Mouse (Mus musculus) MEL (cell line): Measurements from ENCODE around the gene Qsox2. TPM values are rescaled to one million over a fixed set of nuclear protein-coding genes. Genes with fewer than 3 reads are reported as not detected.

Experiments used
- DNase-seq: peaks from one replicate; pipeline ENCODE4 v3.0.0; 2011; ENCODE audit warnings: low read depth, low spot score
- H3K27ac ChIP-seq: 2 replicates; pipeline ENCODE4 v1.5.1; 2012; ENCODE audit warnings: low read depth, mild to moderate bottlenecking, control low read depth, low read length, moderate library complexity; ENCODE audit not compliant: control insufficient read depth
- H3K27me3 ChIP-seq, 2 experiments: fragments of 150-350 bp in 1 of 2; sonication (generic) in 1 of 2; 2 replicates each; pipeline ENCODE4 v1.6.1; 2012; ENCODE audit warnings: low read length in 2 of 2, mild to moderate bottlenecking in 2 of 2, improper control_type of control experiment in 1 of 2, moderate library complexity in 1 of 2; ENCODE audit not compliant: insufficient read depth in 2 of 2, control insufficient read depth in 1 of 2
- H3K36me3 ChIP-seq, 2 experiments: 2 replicates each; pipeline ENCODE4 v1.6.1; 2012 to 2014; ENCODE audit warnings: low read length in 2 of 2, improper control_type of control experiment in 1 of 2, inconsistent platforms in 1 of 2, mild to moderate bottlenecking in 1 of 2; ENCODE audit not compliant: insufficient read depth in 2 of 2, control insufficient read depth in 1 of 2
- H3K4me1 ChIP-seq, 2 experiments: fragments of 150-350 bp in 1 of 2; sonication (generic) in 1 of 2; 2 replicates each; pipeline ENCODE4 v1.6.1; 2012; ENCODE audit warnings: low read length in 2 of 2, improper control_type of control experiment in 1 of 2, mild to moderate bottlenecking in 1 of 2; ENCODE audit not compliant: insufficient read depth in 2 of 2, control insufficient read depth in 1 of 2
- H3K4me3 ChIP-seq, 2 experiments: fragments of 150-350 bp in 1 of 2; sonication (generic) in 1 of 2; 2 replicates each; pipeline ENCODE4 v1.5.1; 2012; ENCODE audit warnings: low read depth in 2 of 2, low read length in 2 of 2, mild to moderate bottlenecking in 2 of 2, moderate library complexity in 2 of 2, control low read depth in 1 of 2, improper control_type of control experiment in 1 of 2; ENCODE audit not compliant: control insufficient read depth in 1 of 2, insufficient read depth in 1 of 2
- H3K79me2 ChIP-seq: 2 replicates; pipeline ENCODE4 v1.6.1; 2012; ENCODE audit warnings: mild to moderate bottlenecking, low read length, moderate library complexity; ENCODE audit not compliant: control insufficient read depth, poor library complexity, insufficient read depth
- H3K9ac ChIP-seq: 2 replicates; pipeline ENCODE4 v1.6.1; 2012; ENCODE audit warnings: low read depth, mild to moderate bottlenecking, control low read depth, low read length, moderate library complexity; ENCODE audit not compliant: control insufficient read depth, poor library complexity, severe bottlenecking
- H3K9me3 ChIP-seq: fragments of 150-350 bp; sonication (generic); replicated peaks from 2 replicates; pipeline ENCODE4 v1.6.1; 2012; ENCODE audit warnings: mild to moderate bottlenecking, low read length, improper control_type of control experiment, moderate library complexity; ENCODE audit not compliant: insufficient read depth
- BHLHE40 ChIP-seq: IDR thresholded peaks from 2 replicates; pipeline ENCODE4 v1.6.1; 2012; ENCODE audit warnings: low read depth, mild to moderate bottlenecking, inconsistent platforms, low read length, improper control_type of control experiment, borderline replicate concordance
- CHD2 ChIP-seq: IDR thresholded peaks from 2 replicates; pipeline ENCODE4 v1.6.1; 2011; ENCODE audit warnings: low read length, improper control_type of control experiment
- CTCF ChIP-seq, 3 experiments: IDR thresholded peaks in 2 of 3; conservative IDR thresholded peaks in 1 of 3; 2 replicates each; pipeline ENCODE4 v1.5.1; 2011 to 2012; ENCODE audit warnings: low read length in 3 of 3, low read depth in 2 of 3, mild to moderate bottlenecking in 2 of 3, improper control_type of control experiment in 1 of 3, inconsistent platforms in 1 of 3, mixed read lengths in 1 of 3, moderate library complexity in 1 of 3; ENCODE audit not compliant: control insufficient read depth in 1 of 3, insufficient read depth in 1 of 3, poor library complexity in 1 of 3, severe bottlenecking in 1 of 3
- E2F4 ChIP-seq: IDR thresholded peaks from 2 replicates; pipeline ENCODE4 v1.6.1; 2011; ENCODE audit warnings: low read depth, low read length, improper control_type of control experiment, borderline replicate concordance
- EP300 ChIP-seq, 2 experiments: IDR thresholded peaks; 2 replicates each; pipeline ENCODE4 v1.6.1; 2011; ENCODE audit warnings: improper control_type of control experiment in 2 of 2, low read length in 2 of 2, low read depth in 1 of 2, mild to moderate bottlenecking in 1 of 2
- GABPA ChIP-seq: IDR thresholded peaks from 2 replicates; pipeline ENCODE4 v1.6.1; 2012; ENCODE audit warnings: low read depth, mild to moderate bottlenecking, inconsistent platforms, low read length, improper control_type of control experiment, moderate library complexity
- GATA1 ChIP-seq: IDR thresholded peaks from 2 replicates; pipeline ENCODE4 v1.6.1; 2011; ENCODE audit warnings: low read depth, low read length, improper control_type of control experiment
- JUND ChIP-seq: IDR thresholded peaks from 2 replicates; pipeline ENCODE4 v1.6.1; 2011; ENCODE audit warnings: low read depth, mild to moderate bottlenecking, improper control_type of control experiment, low read length
- MAX ChIP-seq: IDR thresholded peaks from 2 replicates; pipeline ENCODE4 v1.6.1; 2011; ENCODE audit warnings: low read length, improper control_type of control experiment
- MAZ ChIP-seq: IDR thresholded peaks from 2 replicates; pipeline ENCODE4 v1.6.1; 2012; ENCODE audit warnings: low read depth, mild to moderate bottlenecking, inconsistent platforms, low read length, improper control_type of control experiment
- MEF2A ChIP-seq: IDR thresholded peaks from 2 replicates; pipeline ENCODE4 v1.6.1; 2014; ENCODE audit warnings: low read depth, mild to moderate bottlenecking, inconsistent platforms, low read length, improper control_type of control experiment; ENCODE audit not compliant: poor library complexity, insufficient replicate concordance, severe bottlenecking; ENCODE audit errors: extremely low read depth
- MXI1 ChIP-seq: IDR thresholded peaks from 2 replicates; pipeline ENCODE4 v1.6.1; 2011; ENCODE audit warnings: mild to moderate bottlenecking, low read depth, low read length, improper control_type of control experiment
- NELFE ChIP-seq: IDR thresholded peaks from 2 replicates; pipeline ENCODE4 v1.6.1; 2011; ENCODE audit warnings: low read depth, low read length, improper control_type of control experiment
- POLR2A ChIP-seq, 2 experiments: IDR thresholded peaks; 2 replicates each; pipeline ENCODE4 v1.6.1; 2011 to 2012; ENCODE audit warnings: low read length in 2 of 2, mild to moderate bottlenecking in 2 of 2, control low read depth in 1 of 2, improper control_type of control experiment in 1 of 2, low read depth in 1 of 2, moderate library complexity in 1 of 2; ENCODE audit not compliant: control insufficient read depth in 1 of 2, insufficient read depth in 1 of 2, poor library complexity in 1 of 2
- POLR2AphosphoS2 ChIP-seq: IDR thresholded peaks from 2 replicates; pipeline ENCODE4 v1.6.1; 2011; ENCODE audit warnings: low read length, improper control_type of control experiment
- RAD21 ChIP-seq: IDR thresholded peaks from 2 replicates; pipeline ENCODE4 v1.6.1; 2011; ENCODE audit warnings: mild to moderate bottlenecking, low read depth, low read length, improper control_type of control experiment
- SMC3 ChIP-seq: IDR thresholded peaks from 2 replicates; pipeline ENCODE4 v1.6.1; 2011; ENCODE audit warnings: low read depth, low read length, improper control_type of control experiment
- TBP ChIP-seq: IDR thresholded peaks from 2 replicates; pipeline ENCODE4 v1.8.0; 2011; ENCODE audit warnings: low read depth, low read length, improper control_type of control experiment
- TCF12 ChIP-seq: IDR thresholded peaks from 2 replicates; pipeline ENCODE4 v1.6.1; 2014; ENCODE audit warnings: low read depth, mild to moderate bottlenecking, inconsistent platforms, low read length, improper control_type of control experiment, moderate library complexity
- UBTF ChIP-seq: IDR thresholded peaks from 2 replicates; pipeline ENCODE4 v1.6.1; 2012; ENCODE audit warnings: low read depth, mild to moderate bottlenecking, inconsistent platforms, low read length, improper control_type of control experiment, moderate library complexity, borderline replicate concordance; ENCODE audit not compliant: insufficient read depth
- USF1 ChIP-seq: IDR thresholded peaks from 2 replicates; pipeline ENCODE4 v1.6.1; 2014; ENCODE audit warnings: low read depth, mild to moderate bottlenecking, inconsistent platforms, low read length, improper control_type of control experiment, moderate library complexity
- ZC3H11A ChIP-seq: IDR thresholded peaks from 2 replicates; pipeline ENCODE4 v1.6.1; 2012; ENCODE audit warnings: low read depth, mild to moderate bottlenecking, inconsistent platforms, low read length, improper control_type of control experiment
- ZKSCAN1 ChIP-seq: IDR thresholded peaks from 2 replicates; pipeline ENCODE4 v1.6.1; 2012; ENCODE audit warnings: low read depth, mild to moderate bottlenecking, inconsistent platforms, low read length, improper control_type of control experiment, moderate library complexity
- polyA plus RNA-seq, 2 experiments: library from polyadenylated mRNA; stranded (reverse) in 1 of 2; unstranded in 1 of 2; fragments of >175 nt in 1 of 2; fragments of >200 nt in 1 of 2; gene quantifications; 2 replicates each; pipeline versions ENCODE4 v1.2.1 to v1.2.4; 2012; ENCODE audit warnings: low replicate concordance in 2 of 2, low read depth in 1 of 2; ENCODE audit not compliant: insufficient read length in 2 of 2, insufficient read depth in 1 of 2, missing spikeins in 1 of 2
- total RNA-seq: library from RNA; depleted of rRNA; stranded (reverse); fragments of 300-350 nt; gene quantifications from 2 replicates; pipeline ENCODE4 v1.2.3, GENCODE M21; 2012

Qsox2 gene
- total and polyA plus RNA-seq, 3 experiments, result 12.1 to 17.0 TPM; not detected in 1

DNA sequence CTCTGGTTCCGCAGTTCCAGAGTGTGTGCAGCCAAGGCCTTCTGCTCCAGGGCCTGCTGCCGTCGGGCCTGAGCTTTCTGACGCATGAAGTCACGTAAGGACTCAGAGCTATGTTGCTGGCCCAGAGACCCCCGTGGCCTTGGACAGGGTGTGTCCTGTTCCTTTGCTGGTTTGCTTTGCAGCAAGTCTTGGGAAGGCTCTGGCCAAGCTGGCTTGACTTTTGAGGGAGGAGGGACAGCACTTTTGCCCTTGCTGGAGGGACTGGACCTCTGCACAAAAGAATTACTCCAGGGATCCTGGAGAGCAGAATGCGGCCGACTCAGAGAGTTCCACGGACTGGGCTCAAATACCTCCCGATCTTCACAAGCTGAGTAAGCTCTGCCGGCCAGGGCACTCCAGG, 43.3 kb upstream of the Qsox2 start (continued):
- no peak for TF ChIP-seq EP300 (IDR thresholded peaks at IDR 0.05; ENCODE audit: low read depth in 1 of 2, low read length in 2 of 2)
- TF ChIP-seq, all 39 proteins: peak for 0

DNA sequence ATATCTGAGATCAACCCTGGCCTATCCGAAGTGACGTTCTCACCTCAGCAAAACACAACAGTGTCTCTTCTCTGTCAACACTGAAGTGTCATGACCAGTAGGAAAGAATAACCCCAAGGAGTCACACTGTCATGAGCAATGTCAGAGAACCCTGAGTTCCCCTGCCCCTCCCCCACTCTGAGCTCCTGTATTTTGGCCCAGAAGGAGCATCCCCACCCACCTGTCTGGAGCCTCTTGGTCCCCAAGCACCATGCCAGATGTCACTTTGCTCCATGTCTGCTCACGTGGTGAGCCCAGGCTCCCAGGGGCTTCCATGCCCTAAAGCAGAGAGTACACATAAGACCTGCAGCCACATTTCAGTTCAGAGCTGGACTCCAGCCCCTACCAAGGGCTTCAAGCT, 42.4 kb upstream of the Qsox2 start:
- no peak for DNase-seq
- Histone ChIP-seq H3K9ac (no peak overlapping the region), H3K4me3 (no peak overlapping the region), H3K27me3 (peaks cover 0 to 8% of the 10 kb centered on the region in 2 experiments; a peak in 2 of 4 replicates), H3K79me2 (no peaks in the 10 kb centered on the region), H3K27ac (no peak overlapping the region), H3K9me3 (no peaks in the 10 kb centered on the region)
- no peak for TF ChIP-seq BHLHE40
- TF ChIP-seq GATA1, result no peak
- no peak for TF ChIP-seq USF1
- TF ChIP-seq POLR2AphosphoS2, result no peak
- no peak for TF ChIP-seq RAD21
- no peak for TF ChIP-seq UBTF
- no peak for TF ChIP-seq CTCF (IDR thresholded peaks at IDR 0.05 in 2 of 3, conservative IDR thresholded peaks at IDR 0.05 in 1 of 3; ENCODE audit: control insufficient read depth in 1 of 3, insufficient read depth in 1 of 3, low read depth in 2 of 3, low read length in 3 of 3, poor library complexity in 1 of 3, severe bottlenecking in 1 of 3)
- TF ChIP-seq, all 39 proteins: peak for 0
- no peaks in the 10 kb centered on the region for H3K36me3 ChIP-seq
- H3K4me1 ChIP-seq, result no peaks in the 10 kb centered on the region

DNA sequence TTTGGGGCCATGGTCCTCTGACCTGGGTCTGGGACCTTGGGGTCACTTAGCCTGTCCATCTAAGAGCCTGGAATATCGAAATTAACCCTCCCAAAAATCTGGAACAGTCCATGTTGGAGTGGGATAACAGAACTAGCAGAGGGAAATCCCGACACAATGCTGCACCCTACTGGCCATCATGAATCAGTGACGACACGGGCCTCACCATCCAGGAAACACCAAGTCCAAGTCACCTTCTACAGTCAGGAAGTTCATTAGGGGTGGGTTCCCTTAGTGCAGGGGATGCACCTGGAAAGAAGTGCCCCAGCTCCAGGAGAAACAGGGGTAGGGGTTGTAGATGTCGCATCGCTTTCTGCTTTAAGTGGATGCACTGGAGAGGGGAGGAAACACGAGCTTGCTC, 36.3 kb upstream of the Qsox2 start:
- no peak overlapping the region for H3K27ac ChIP-seq
- H3K4me1 ChIP-seq, result no peaks in the 10 kb centered on the region
- no peak overlapping the region for H3K4me3 ChIP-seq
- no peaks in the 10 kb centered on the region for H3K79me2 ChIP-seq
- TF ChIP-seq CTCF (IDR thresholded peaks at IDR 0.05 in 2 of 3, conservative IDR thresholded peaks at IDR 0.05 in 1 of 3; ENCODE audit: control insufficient read depth in 1 of 3, insufficient read depth in 1 of 3, low read depth in 2 of 3, low read length in 3 of 3, poor library complexity in 1 of 3, severe bottlenecking in 1 of 3) (peak; percentile 50 to 80 (median 77)), RAD21 (peak; percentile 76), SMC3 (peak; percentile 78), TBP (no peak), ZC3H11A (peak; percentile 52)
- peak; percentile 41 for DNase-seq
- H3K9me3 ChIP-seq, result no peaks in the 10 kb centered on the region
- peaks cover 0 to 6% of the 10 kb centered on the region in 2 experiments; a peak in 3 of 4 replicates for H3K27me3 ChIP-seq
- no peak overlapping the region for H3K9ac ChIP-seq
- no peaks in the 10 kb centered on the region for H3K36me3 ChIP-seq

DNA sequence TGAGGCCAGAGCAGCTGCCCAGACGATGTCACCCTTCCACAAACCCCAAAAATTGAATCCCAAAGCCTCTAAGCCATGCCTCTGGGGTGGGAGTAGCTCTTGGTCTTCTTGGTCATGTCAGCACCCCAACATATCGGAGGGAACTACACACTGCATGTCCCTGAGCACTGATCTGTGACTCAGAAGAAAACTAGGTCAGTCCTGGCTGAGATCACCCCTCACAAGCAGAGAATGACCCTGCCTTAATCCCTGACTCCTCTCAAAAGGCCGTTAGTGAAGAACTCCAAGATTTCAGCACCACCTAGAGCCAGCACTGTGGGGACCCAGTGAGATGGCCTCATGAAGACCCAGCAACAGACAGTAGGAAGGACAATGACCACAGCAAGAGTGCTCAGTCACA, 30.9 kb upstream of the Qsox2 start:
- Histone ChIP-seq H3K4me1 (no peaks in the 10 kb centered on the region), H3K9ac (no peak overlapping the region), H3K4me3 (no peak overlapping the region), H3K36me3 (no peaks in the 10 kb centered on the region), H3K27ac (no peak overlapping the region), H3K79me2 (no peaks in the 10 kb centered on the region), H3K27me3 (peaks cover 6 to 7% of the 10 kb centered on the region in 2 experiments), H3K9me3 (no peaks in the 10 kb centered on the region)
- no peak for DNase-seq
- TF ChIP-seq MAX, result no peak
- TF ChIP-seq UBTF, result no peak
- TF ChIP-seq ZC3H11A, result no peak
- TF ChIP-seq NELFE, result no peak
- no peak for TF ChIP-seq ZKSCAN1
- TF ChIP-seq TCF12, result no peak
- no peak for TF ChIP-seq MXI1
- no peak for TF ChIP-seq E2F4
- TF ChIP-seq POLR2AphosphoS2, result no peak
- TF ChIP-seq EP300 (IDR thresholded peaks at IDR 0.05; ENCODE audit: low read depth in 1 of 2, low read length in 2 of 2), result no peak
- no peak for TF ChIP-seq MEF2A
- no peak for TF ChIP-seq POLR2A (IDR thresholded peaks at IDR 0.05; ENCODE audit: control insufficient read depth in 1 of 2, insufficient read depth in 1 of 2, low read depth in 1 of 2, low read length in 2 of 2, poor library complexity in 1 of 2)
- no peak for TF ChIP-seq GABPA
- TF ChIP-seq JUND, result no peak
- TF ChIP-seq BHLHE40, result no peak
- no peak for TF ChIP-seq RAD21
- no peak for TF ChIP-seq MAZ
- TF ChIP-seq CHD2, result no peak
- no peak for TF ChIP-seq TBP
